Mouse (Mus musculus) lung, postnatal 0 days (tissue): ENCODE results near the gene B630019K06Rik. TPM values are rescaled to one million over a fixed set of nuclear protein-coding genes. Genes with fewer than 3 reads are reported as not detected.

ENCODE experiments used
- ATAC-seq: fragments of 200-750 bp; cut with Nextera tagmentation; 2 replicates; pipeline ENCODE4 v1.8.0; 2017; ENCODE audit warnings: moderate library complexity
- DNase-seq: peaks from one replicate; pipeline ENCODE4 v3.0.0-alpha.2; 2016; ENCODE audit warnings: low spot score
- H3K27ac ChIP-seq: fragments of 300-500 bp; sonication (generic); 2 replicates; pipeline ENCODE4 v1.5.1; 2014; ENCODE audit warnings: antibody characterized with exemption, mild to moderate bottlenecking, low read length, mixed read lengths
- H3K27me3 ChIP-seq: fragments of 300-500 bp; sonication (generic); replicated peaks from 2 replicates; pipeline ENCODE4 v1.6.1; 2014; ENCODE audit warnings: low read length, mixed read lengths; ENCODE audit not compliant: insufficient read depth
- H3K36me3 ChIP-seq: fragments of 300-500 bp; sonication (generic); 2 replicates; pipeline ENCODE4 v1.6.1; 2014; ENCODE audit warnings: low read length, mixed read lengths; ENCODE audit not compliant: insufficient read depth
- H3K4me1 ChIP-seq: fragments of 300-500 bp; sonication (generic); 2 replicates; pipeline ENCODE4 v1.6.1; 2014; ENCODE audit warnings: antibody characterized with exemption, low read depth, low read length, mixed read lengths; ENCODE audit not compliant: insufficient read depth
- H3K4me2 ChIP-seq: fragments of 300-500 bp; sonication (generic); replicated peaks from 2 replicates; pipeline ENCODE4 v1.6.1; 2014; ENCODE audit warnings: low read depth, mild to moderate bottlenecking, low read length, moderate library complexity, mixed read lengths
- H3K4me3 ChIP-seq: fragments of 300-500 bp; sonication (generic); 2 replicates; pipeline ENCODE4 v1.5.1; 2014; ENCODE audit warnings: low read depth, low read length
- H3K9ac ChIP-seq: fragments of 300-500 bp; sonication (generic); replicated peaks from 2 replicates; pipeline ENCODE4 v1.6.1; 2014; ENCODE audit warnings: low read depth, mild to moderate bottlenecking
- H3K9me3 ChIP-seq: fragments of 300-500 bp; sonication (generic); 2 replicates; pipeline ENCODE4 v1.6.1; 2016; ENCODE audit warnings: low read length, mixed read lengths
- CTCF ChIP-seq: IDR thresholded peaks from 2 replicates; pipeline ENCODE4 v1.5.1; 2016; ENCODE audit warnings: antibody characterized with exemption, mild to moderate bottlenecking
- EP300 ChIP-seq: IDR thresholded peaks from 2 replicates; pipeline ENCODE4 v1.6.1; 2016; ENCODE audit warnings: antibody characterized with exemption, mild to moderate bottlenecking, control low read depth
- WGBS: fragments of 180-500 bp; shearing (Covaris S2); extraction: QIAGEN DNeasy Blood & Tissue Kit; methylation state at CpG from one replicate; pipeline ENCODE4 v1.1.7; 2014; 5-methylcytosine and 5-hydroxymethylcytosine counted together
- polyA plus RNA-seq: library from polyadenylated mRNA; unstranded; fragments of >200 nt; fragmentation: Nextera tagmentation; extraction: Ambion mirVana; gene quantifications from 2 replicates; pipeline ENCODE4 v1.2.1, GENCODE M21; 2015

Gene B630019K06Rik
- polyA plus RNA-seq, 1 experiment from 2014 or later, result 2.2 TPM

DNA sequence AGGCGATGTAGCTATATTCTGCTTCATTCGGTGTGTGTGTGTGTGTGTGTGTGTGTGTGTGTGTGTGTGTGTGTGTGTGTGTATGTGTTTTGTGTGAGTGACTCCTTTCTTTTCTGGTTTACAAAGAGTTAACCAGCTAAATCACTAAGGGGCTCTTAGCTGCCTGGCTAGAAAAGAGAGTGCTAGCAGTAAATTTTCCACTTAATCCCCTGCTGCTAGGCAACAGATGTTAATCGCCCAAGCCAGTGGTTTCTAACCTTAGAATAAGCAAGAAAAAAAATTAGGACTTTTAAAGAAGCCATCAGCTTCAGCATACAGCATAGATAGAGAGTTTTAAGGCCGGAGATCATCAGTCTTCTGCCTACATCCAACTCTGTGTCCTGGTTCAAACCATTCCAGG lies 35.1 kb downstream of the B630019K06Rik start:
- Histone ChIP-seq H3K4me2 (no peak overlapping the region), H3K9ac (no peak overlapping the region), H3K27ac (no peak overlapping the region), H3K9me3 (no peaks in the 10 kb centered on the region), H3K4me1 (no peaks in the 10 kb centered on the region), H3K36me3 (no peaks in the 10 kb centered on the region), H3K27me3 (no peaks in the 10 kb centered on the region), H3K4me3 (no peak overlapping the region)
- DNase-seq, result no peak
- WGBS, result 42% methylated on average over 4 of the region's 4 CpGs
- TF ChIP-seq CTCF (no peak), EP300 (no peak)
- no peak for ATAC-seq

DNA sequence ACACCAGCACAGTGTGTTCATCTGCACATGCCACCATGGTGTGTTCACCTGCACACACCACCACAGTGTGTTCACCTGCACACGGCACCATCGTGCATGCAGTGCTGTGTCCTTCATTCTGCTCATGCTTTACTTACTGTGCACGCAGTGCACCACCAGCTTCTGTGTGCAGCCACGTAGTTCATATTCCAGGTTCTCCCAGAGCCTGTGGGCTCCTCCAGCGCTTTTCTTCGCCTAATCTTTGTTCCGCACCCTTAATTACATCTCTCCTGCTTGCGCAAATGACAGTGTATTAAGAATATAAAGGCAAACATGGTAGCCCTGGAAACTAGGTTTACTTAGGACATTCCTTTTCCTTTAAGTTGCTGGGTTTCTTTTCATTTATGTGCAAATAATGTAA lies 51.9 kb downstream of the B630019K06Rik start:
- DNase-seq, result peak; percentile 9
- WGBS, result 60% methylated on average over 8 of the region's 8 CpGs
- H3K4me3 ChIP-seq, result no peak overlapping the region
- no peak overlapping the region for H3K27ac ChIP-seq
- ATAC-seq, result no peak
- H3K4me2 ChIP-seq, result no peak overlapping the region
- TF ChIP-seq EP300 (no peak), CTCF (no peak)
- no peaks in the 10 kb centered on the region for H3K9me3 ChIP-seq
- H3K27me3 ChIP-seq, result no peaks in the 10 kb centered on the region
- H3K9ac ChIP-seq, result no peak overlapping the region
- H3K4me1 ChIP-seq, result no peaks in the 10 kb centered on the region
- no peaks in the 10 kb centered on the region for H3K36me3 ChIP-seq

Other genes with a start within 250 kb of the B630019K06Rik start
- gene Ssxb8, start 201.5 kb upstream of the B630019K06Rik start, polyA plus RNA-seq, result not detected in 2 replicates
- gene Ssx9, start 143.9 kb upstream of the B630019K06Rik start, polyA plus RNA-seq, result not detected in 2 replicates
- gene Ssxb5, start 88.7 kb upstream of the B630019K06Rik start, polyA plus RNA-seq, result not detected in 2 replicates
- not detected in 2 replicates for gene Gm6592, start 48.4 kb upstream of the B630019K06Rik start, polyA plus RNA-seq
- not detected in 2 replicates for gene Gm5751, start 18.1 kb upstream of the B630019K06Rik start, polyA plus RNA-seq
- gene Fthl17b, start 70.6 kb downstream of the B630019K06Rik start, polyA plus RNA-seq, result not detected in 2 replicates
- gene Fthl17c, start 84.2 kb downstream of the B630019K06Rik start, polyA plus RNA-seq, result not detected in 2 replicates
- gene Fthl17d, start 94.4 kb downstream of the B630019K06Rik start, polyA plus RNA-seq, result not detected in 2 replicates
- not detected in 2 replicates for gene Fthl17e, start 141.1 kb downstream of the B630019K06Rik start, polyA plus RNA-seq
- gene Fthl17f, start 170.6 kb downstream of the B630019K06Rik start, polyA plus RNA-seq, result not detected in 2 replicates
- not detected in 2 replicates for gene 4930402K13Rik, start 212.2 kb downstream of the B630019K06Rik start, polyA plus RNA-seq